Mouse (Mus musculus) layer of hippocampus, adult 2 months (tissue): Measurements from ENCODE around the gene Gga1. TPM values are rescaled to one million over a fixed set of nuclear protein-coding genes. Genes with fewer than 3 reads are reported as not detected.

Experiments
- DNase-seq, 2 experiments: peaks; one replicate each; pipeline ENCODE4 v3.0.0; 2022; ENCODE audit warnings: low spot score in 2 of 2
- H3K27ac ChIP-seq: fragments of 200-600 bp; 2 replicates; pipeline ENCODE4 v1.8.1; 2022
- H3K4me3 ChIP-seq: fragments of 200-600 bp; 2 replicates; pipeline ENCODE4 v1.8.1; 2022; ENCODE audit warnings: mild to moderate bottlenecking
- CTCF ChIP-seq: fragments of 200-600 bp; conservative IDR thresholded peaks from 2 replicates; pipeline ENCODE4 v1.8.1; 2022; ENCODE audit warnings: antibody characterized with exemption, mild to moderate bottlenecking, moderate library complexity
- long read RNA-seq, 2 experiments: library from polyadenylated mRNA; stranded (forward); transcript quantifications; one replicate each; pipeline ENCODE4 v2.0.0; 2021; ENCODE audit warnings: borderline mapping rate in 2 of 2
- total RNA-seq, 2 experiments: library from RNA; stranded (reverse); gene quantifications; 2 replicates each; pipeline ENCODE4 v1.2.3; 2021

Gene Gga1
- total RNA-seq = 10 to 100 TPM; 64.0 to 64.7 TPM
- long read RNA-seq, experiment 1, transcript Gga1-201 (17 exons, 3,034 nt) = major isoform, 68 of 94 reads
- long read RNA-seq, experiment 1, partial matches to known transcripts = 7 of 94 reads
- long read RNA-seq, experiment 1, other reads (novel, unspliced or antisense) = 19 of 94 reads
- long read RNA-seq, experiment 2, transcript Gga1-201 (17 exons, 3,034 nt) = major isoform, 94 of 136 reads
- long read RNA-seq, experiment 2, partial matches to known transcripts = 13 of 136 reads
- long read RNA-seq, experiment 2, other reads (novel, unspliced or antisense) = 29 of 136 reads

- Histone ChIP-seq H3K4me3 (peak within 1 kb of the TSS; percentile 92), H3K27ac (peak within 1 kb of the TSS; percentile 97)
- TF ChIP-seq CTCF = peak; percentile 54
- DNase-seq = peak; percentile 95 to 96
Measured at GRCm38 (mm10) chr15:78876991-78877809, at the start of gene Gga1. Gene Gga1, plus strand, starts transcription at chr15:78877190.

GRCm38 (mm10) chr15:78828315-78828714, 48.7 kb upstream of the Gga1 start:
- TF ChIP-seq CTCF = no peak; the same call in 1 of the 2 replicates
- H3K4me3 ChIP-seq = no peak overlapping the region
- no peak overlapping the region for H3K27ac ChIP-seq
- DNase-seq = no peak

- TF ChIP-seq CTCF = peak; percentile 61
- DNase-seq = no peak
- Histone ChIP-seq H3K27ac (no peak overlapping the region), H3K4me3 (no peak overlapping the region)
Measured at GRCm38 (mm10) chr15:78829636-78830035, 47.4 kb upstream of the Gga1 start.

- no peak for TF ChIP-seq CTCF
- DNase-seq = peak in 1 of 2 experiments; percentile 42
Measured at GRCm38 (mm10) chr15:78830742-78831719, 46.0 kb upstream of the Gga1 start.

GRCm38 (mm10) chr15:78831720-78832657, 45.0 kb upstream of the Gga1 start:
- TF ChIP-seq CTCF = no peak
- no peak overlapping the region for H3K4me3 ChIP-seq
- H3K27ac ChIP-seq = peak overlapping the region; percentile 83
- DNase-seq = no peak

More at GRCm38 (mm10) chr15:78830742-78831719, 46.0 kb upstream of the Gga1 start:
- H3K27ac ChIP-seq = no peak overlapping the region; the same call in 1 of the 2 replicates
- H3K4me3 ChIP-seq = no peak overlapping the region

- Histone ChIP-seq H3K4me3 (no peak overlapping the region), H3K27ac (peak overlapping the region; percentile 83)
- peak; percentile 38; the same call in 1 of the 2 replicates for TF ChIP-seq CTCF
- peak; percentile 69 to 80 for DNase-seq
Measured at GRCm38 (mm10) chr15:78832701-78833123, 44.3 kb upstream of the Gga1 start.

GRCm38 (mm10) chr15:78833582-78833981, 43.4 kb upstream of the Gga1 start:
- TF ChIP-seq CTCF = no peak
- no peak for DNase-seq
- no peak overlapping the region for H3K4me3 ChIP-seq
- H3K27ac ChIP-seq = peak overlapping the region; percentile 55

- H3K27ac ChIP-seq = peak overlapping the region; percentile 78; the same call in 1 of the 2 replicates
- TF ChIP-seq CTCF = no peak
Measured at GRCm38 (mm10) chr15:78834233-78835005, 42.6 kb upstream of the Gga1 start.

GRCm38 (mm10) chr15:78835200-78836085, 41.5 kb upstream of the Gga1 start:
- no peak for TF ChIP-seq CTCF
- Histone ChIP-seq H3K4me3 (no peak overlapping the region), H3K27ac (peak overlapping the region; percentile 78)
- no peak for DNase-seq

More at GRCm38 (mm10) chr15:78834233-78835005, 42.6 kb upstream of the Gga1 start:
- DNase-seq = no peak
- no peak overlapping the region for H3K4me3 ChIP-seq
